Mouse (Mus musculus) embryonic fibroblast, embryonic 13.5 days (primary cell): ENCODE measurements around the gene Nfkb2. TPM values are rescaled to one million over a fixed set of nuclear protein-coding genes. Genes with fewer than 3 reads are reported as not detected.

ENCODE experiments used
- H3K27ac ChIP-seq: 2 replicates; pipeline ENCODE4 v1.5.1; 2012; ENCODE audit warnings: low read length, control low read depth, inconsistent platforms; ENCODE audit not compliant: insufficient read depth
- H3K4me1 ChIP-seq: 2 replicates; pipeline ENCODE4 v1.6.1; 2011; ENCODE audit warnings: low read length; ENCODE audit not compliant: control insufficient read depth, insufficient read depth
- H3K4me3 ChIP-seq: 2 replicates; pipeline ENCODE4 v1.5.1; 2011; ENCODE audit warnings: mild to moderate bottlenecking, control low read depth, low read length; ENCODE audit not compliant: insufficient read depth
- CTCF ChIP-seq: IDR thresholded peaks from 2 replicates; pipeline ENCODE4 v1.5.1; 2011; ENCODE audit warnings: mild to moderate bottlenecking, control low read depth, low read length, moderate library complexity, borderline replicate concordance; ENCODE audit not compliant: insufficient read depth
- POLR2A ChIP-seq: IDR thresholded peaks from 2 replicates; pipeline ENCODE4 v1.6.1; 2011; ENCODE audit warnings: low read depth, mild to moderate bottlenecking, control low read depth, low read length, moderate library complexity
- polyA plus RNA-seq: library from polyadenylated mRNA; stranded (reverse); fragments of >200 nt; gene quantifications from 2 replicates; pipeline ENCODE4 v1.2.4, GENCODE M21; 2011; ENCODE audit warnings: low read depth; ENCODE audit not compliant: missing spikeins, insufficient read length

Nfkb2 gene
- polyA plus RNA-seq, 1 experiment: 42.3 TPM

GRCm38 (mm10) chr19:46308303-46308702 is 4.2 kb downstream of the Nfkb2 start:
- Histone ChIP-seq H3K4me1 (peaks cover 4% of the 10 kb centered on the region; the same call in 1 of the 2 replicates), H3K27ac (no peak overlapping the region), H3K4me3 (no peak overlapping the region)
- TF ChIP-seq POLR2A (no peak), CTCF (no peak)

DNA sequence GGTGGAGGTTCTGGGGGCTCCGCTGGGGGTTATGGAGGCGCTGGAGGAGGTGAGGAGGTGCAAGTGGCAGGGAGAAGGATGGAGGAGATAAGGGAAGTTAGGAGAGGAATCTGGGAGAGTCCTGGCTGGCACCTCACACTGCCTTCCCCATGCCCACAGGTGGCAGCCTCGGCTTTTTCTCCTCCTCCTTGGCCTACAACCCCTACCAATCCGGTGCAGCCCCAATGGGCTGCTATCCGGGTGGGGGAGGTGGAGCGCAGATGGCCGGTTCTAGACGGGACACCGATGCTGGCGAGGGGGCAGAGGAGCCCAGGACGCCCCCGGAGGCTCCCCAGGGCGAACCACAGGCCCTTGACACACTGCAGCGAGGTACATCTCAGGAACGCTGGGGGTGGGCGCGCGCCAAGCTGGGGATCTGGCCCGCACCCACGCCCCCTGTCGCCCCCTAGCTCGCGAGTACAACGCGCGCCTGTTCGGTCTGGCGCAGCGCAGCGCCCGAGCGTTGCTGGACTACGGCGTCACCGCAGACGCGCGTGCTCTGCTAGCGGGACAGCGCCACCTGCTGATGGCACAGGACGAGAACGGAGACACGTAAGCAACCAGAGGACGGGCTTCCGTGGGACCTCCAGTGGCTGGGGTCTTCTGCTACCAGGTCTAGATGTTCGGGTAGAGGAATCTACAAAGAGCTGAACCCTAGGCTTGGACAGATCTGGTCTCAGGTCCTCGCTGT is 4.8 kb downstream of the Nfkb2 start:
- TF ChIP-seq CTCF: peak; percentile 100
- no peak for TF ChIP-seq POLR2A
- Histone ChIP-seq H3K27ac (no peak overlapping the region), H3K4me3 (no peak overlapping the region), H3K4me1 (peaks cover under 1% of the 10 kb centered on the region; the same call in 1 of the 2 replicates)

GRCm38 (mm10) chr19:46309651-46310305 is 5.7 kb downstream of the Nfkb2 start:
- Histone ChIP-seq H3K27ac (no peak overlapping the region), H3K4me3 (no peak overlapping the region), H3K4me1 (no peaks in the 10 kb centered on the region)
- TF ChIP-seq CTCF (no peak), POLR2A (no peak)

GRCm38 (mm10) chr19:46310312-46310865 is 6.3 kb downstream of the Nfkb2 start:
- TF ChIP-seq CTCF (no peak), POLR2A (no peak)
- H3K4me3 ChIP-seq: no peak overlapping the region
- H3K4me1 ChIP-seq: no peaks in the 10 kb centered on the region

GRCm38 (mm10) chr19:46311341-46311740 is 7.2 kb downstream of the Nfkb2 start:
- H3K27ac ChIP-seq: no peak overlapping the region
- H3K4me1 ChIP-seq: no peaks in the 10 kb centered on the region
- no peak overlapping the region for H3K4me3 ChIP-seq
- TF ChIP-seq POLR2A (no peak), CTCF (no peak)

More at GRCm38 (mm10) chr19:46310312-46310865, 6.3 kb downstream of the Nfkb2 start:
- H3K27ac ChIP-seq: no peak overlapping the region

DNA sequence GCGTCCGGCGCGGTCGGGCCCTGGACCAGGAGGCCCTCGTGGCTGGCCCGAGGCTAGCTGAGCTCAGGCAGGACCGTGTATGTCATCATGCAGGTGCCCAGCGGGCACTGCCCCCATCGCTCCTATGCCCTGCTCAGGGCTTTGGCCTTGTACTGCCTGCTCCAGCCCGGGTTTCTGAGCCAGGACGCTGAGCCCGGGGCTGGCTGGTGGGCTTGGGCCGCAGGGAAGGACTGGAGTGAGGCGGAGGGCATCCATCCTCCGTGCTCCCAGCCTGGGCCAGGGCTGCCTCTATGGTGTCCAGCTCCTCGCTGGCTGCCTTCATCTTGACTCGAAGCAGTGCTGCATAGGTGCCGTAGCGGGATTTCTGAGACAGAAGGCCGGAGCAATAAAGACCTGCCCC is 8.4 kb downstream of the Nfkb2 start:
- Histone ChIP-seq H3K4me1 (no peaks in the 10 kb centered on the region), H3K27ac (no peak overlapping the region), H3K4me3 (no peak overlapping the region)
- TF ChIP-seq POLR2A (no peak), CTCF (no peak)

- TF ChIP-seq CTCF: no peak
- TF ChIP-seq POLR2A: no peak
- Histone ChIP-seq H3K27ac (no peak overlapping the region), H3K4me1 (no peaks in the 10 kb centered on the region), H3K4me3 (no peak overlapping the region)
Observed at GRCm38 (mm10) chr19:46313116-46313515, 9.0 kb downstream of the Nfkb2 start.

DNA sequence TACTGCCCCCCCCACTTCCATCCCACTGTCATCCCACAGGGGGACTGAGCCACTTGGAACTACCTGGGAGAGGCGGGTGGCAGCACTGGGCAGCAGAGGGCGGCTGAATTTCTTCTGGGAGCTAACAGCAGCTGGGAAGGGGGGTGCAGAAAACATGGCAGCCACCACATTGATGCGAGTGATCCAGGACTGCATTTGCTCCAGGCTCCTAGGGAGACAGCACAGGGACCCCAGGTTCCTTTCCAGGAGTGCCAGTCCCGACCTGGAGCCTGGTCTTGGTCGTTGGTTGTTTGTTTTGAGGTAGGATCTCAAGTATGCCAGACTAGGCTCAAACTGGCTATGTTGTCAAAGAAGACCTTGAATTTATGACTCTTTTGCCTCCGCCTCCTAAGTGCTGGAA is 9.5 kb downstream of the Nfkb2 start:
- TF ChIP-seq CTCF (no peak), POLR2A (no peak)
- Histone ChIP-seq H3K4me1 (no peaks in the 10 kb centered on the region; the same call in 1 of the 2 replicates), H3K4me3 (no peak overlapping the region), H3K27ac (no peak overlapping the region)

DNA sequence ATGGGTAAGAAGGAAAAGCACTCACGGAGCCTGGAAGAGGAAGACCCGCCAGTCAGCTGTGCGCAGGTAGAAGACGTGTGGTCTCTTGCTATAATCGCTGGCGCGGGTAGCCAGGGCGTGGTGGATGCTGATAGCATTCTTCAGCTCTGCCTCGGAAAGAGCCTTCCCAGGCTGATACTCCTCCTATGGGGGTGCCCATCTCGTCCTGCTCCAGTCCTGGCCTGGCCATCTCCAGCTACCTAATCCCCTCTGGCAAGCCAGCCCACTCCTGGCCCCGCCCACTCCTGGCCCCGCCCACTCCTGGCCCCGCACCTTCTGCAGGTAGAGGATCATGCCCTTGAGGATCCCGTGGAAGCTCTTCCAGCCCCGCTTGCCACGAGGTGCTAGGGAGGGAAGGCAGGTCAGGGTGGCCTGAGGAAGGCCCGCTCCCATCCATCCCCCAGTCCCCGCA is 10.1 kb downstream of the Nfkb2 start:
- no peak overlapping the region for H3K4me3 ChIP-seq
- 0 out of 2 replicates have a peak, but pooled peaks have one; percentile 14 for TF ChIP-seq POLR2A
- no peak for TF ChIP-seq CTCF

GRCm38 (mm10) chr19:46314872-46315742 is 11.0 kb downstream of the Nfkb2 start:
- Histone ChIP-seq H3K4me1 (peaks cover 2% of the 10 kb centered on the region; the same call in 1 of the 2 replicates), H3K4me3 (no peak overlapping the region), H3K27ac (no peak overlapping the region)
- TF ChIP-seq CTCF (no peak), POLR2A (0 out of 2 replicates have a peak, but pooled peaks have one; percentile 18)

More for the DNA sequence above, 10.1 kb downstream of the Nfkb2 start:
- H3K27ac ChIP-seq: no peak overlapping the region
- H3K4me1 ChIP-seq: peaks cover 2% of the 10 kb centered on the region; the same call in 1 of the 2 replicates
